ENCODE assay signal across 13 mouse cellular contexts in genomic region chr16:35932179-35933055, GRCm38 (mm10).
"Had no signal": no experiment of that assay in that cellular context is flagged by ENCODE, and none has a peak within 500 bp of the region (broad histone marks: within the 10 kb centered on the region; RNA-seq: fewer than 3 reads in every experiment).

No protein-coding gene starts in this region.

- H3K4me3 ChIP-seq: limb, embryonic 15.5 days; midbrain, embryonic 12.5 days; neural tube, embryonic 13.5 days; stomach, embryonic 15.5 days had no signal

- ATAC-seq: midbrain, embryonic 16.5 days had no signal

- H3K27me3 ChIP-seq: limb, embryonic 15.5 days; midbrain, embryonic 12.5 days; neural tube, embryonic 13.5 days; stomach, embryonic 15.5 days had no signal

- DNase-seq: kidney, adult 9 months; kidney, postnatal 36 days; layer of hippocampus, adult 9-11 months; layer of hippocampus, postnatal 36 days; lung, adult 18-20 months; right cerebral cortex, postnatal 14 days; thymus, postnatal 4 days had no signal

- H3K4me2 ChIP-seq: limb, embryonic 15.5 days; midbrain, embryonic 12.5 days; neural tube, embryonic 13.5 days; stomach, embryonic 15.5 days had no signal

- H3K9ac ChIP-seq: limb, embryonic 15.5 days; midbrain, embryonic 12.5 days; neural tube, embryonic 13.5 days; stomach, embryonic 15.5 days had no signal

- H3K9me3 ChIP-seq: limb, embryonic 15.5 days; midbrain, embryonic 12.5 days; neural tube, embryonic 13.5 days; stomach, embryonic 15.5 days had no signal

- H3K36me3 ChIP-seq: limb, embryonic 15.5 days; midbrain, embryonic 12.5 days; neural tube, embryonic 13.5 days had no signal

- H3K4me1 ChIP-seq: limb, embryonic 15.5 days; midbrain, embryonic 12.5 days; neural tube, embryonic 13.5 days; stomach, embryonic 15.5 days had no signal

- H3K27ac ChIP-seq: kidney, postnatal 0 days; limb, embryonic 15.5 days; midbrain, embryonic 12.5 days; neural tube, embryonic 13.5 days; stomach, embryonic 15.5 days had no signal
